Mouse (Mus musculus) midbrain, embryonic 12.5 days (tissue): ENCODE measurements at regions not wholly inside any gene's neighbourhood (a gene's known extent, or its start where the extent isn't known, plus 50 kb on each side); places are given as distances from the start of the nearest gene placed in this dataset.
"Not testable (repeated sequence)": the region's sequence is repeated elsewhere in the genome, so short reads cannot be mapped to it uniquely, and the experiment has no call there.

ENCODE experiments used
- ATAC-seq: fragments of 200-750 bp; cut with Nextera tagmentation; 2 replicates; pipeline ENCODE4 v1.8.0; 2017; ENCODE audit warnings: low read depth, moderate TSS enrichment, moderate library complexity; ENCODE audit not compliant: low FRiP score
- H3K27ac ChIP-seq: fragments of 300-500 bp; sonication (generic); replicated peaks from 2 replicates; pipeline ENCODE4 v1.5.1; 2016; ENCODE audit warnings: mild to moderate bottlenecking
- H3K27me3 ChIP-seq: fragments of 300-500 bp; sonication (generic); 2 replicates; pipeline ENCODE4 v1.6.1; 2016; ENCODE audit warnings: mild to moderate bottlenecking
- H3K36me3 ChIP-seq: fragments of 300-500 bp; sonication (generic); 2 replicates; pipeline ENCODE4 v1.6.1; 2016
- H3K4me1 ChIP-seq: fragments of 300-500 bp; sonication (generic); 2 replicates; pipeline ENCODE4 v1.6.1; 2016
- H3K4me2 ChIP-seq: fragments of 300-500 bp; sonication (generic); replicated peaks from 2 replicates; pipeline ENCODE4 v1.6.1; 2016; ENCODE audit warnings: mild to moderate bottlenecking, moderate library complexity
- H3K4me3 ChIP-seq: fragments of 300-500 bp; sonication (generic); 2 replicates; pipeline ENCODE4 v1.5.1; 2016; ENCODE audit warnings: mild to moderate bottlenecking
- H3K9ac ChIP-seq: fragments of 300-500 bp; sonication (generic); replicated peaks from 2 replicates; pipeline ENCODE4 v1.6.1; 2016; ENCODE audit warnings: mild to moderate bottlenecking, moderate library complexity
- H3K9me3 ChIP-seq: fragments of 300-500 bp; sonication (generic); 2 replicates; pipeline ENCODE4 v1.6.1; 2016; ENCODE audit warnings: mild to moderate bottlenecking
- WGBS: fragments of 180-500 bp; shearing (Covaris S2); methylation state at CpG from one replicate; pipeline ENCODE4 v1.1.7; 2016; 5-methylcytosine and 5-hydroxymethylcytosine counted together

- 56% methylated on average over 4 of the region's 4 CpGs for WGBS
- H3K4me3 ChIP-seq: no peak overlapping the region
- ATAC-seq: no peak
Measured at GRCm38 (mm10) chr11:10087939-10088338, 896.2 kb downstream of the Abca13 start.

DNA sequence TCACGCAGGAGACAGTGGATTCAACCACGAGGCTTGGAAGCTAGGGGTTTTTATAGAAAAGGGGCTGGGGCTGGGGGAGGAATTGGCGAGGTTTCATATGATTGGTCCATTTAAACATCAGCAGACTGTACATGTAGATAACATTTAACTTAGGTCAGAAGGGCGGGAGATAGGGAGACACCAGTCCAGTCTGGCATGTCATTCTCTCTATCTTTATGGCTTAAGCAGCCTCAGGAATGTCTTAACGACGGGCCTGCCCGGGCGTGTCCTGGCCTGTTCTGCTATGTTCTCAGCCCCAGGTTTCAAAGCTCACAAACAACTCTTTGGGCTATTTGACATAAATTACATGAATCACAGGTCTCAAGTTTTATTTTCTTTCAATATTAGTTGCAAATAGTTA is 910.6 kb downstream of the Abca13 start:
- not testable (repeated sequence) for H3K4me3 ChIP-seq, H3K36me3 ChIP-seq, ATAC-seq, H3K27me3 ChIP-seq, H3K4me2 ChIP-seq, H3K9ac ChIP-seq, H3K9me3 ChIP-seq, H3K4me1 ChIP-seq, H3K27ac ChIP-seq
- 84% methylated on average over 8 of the region's 8 CpGs for WGBS

More at GRCm38 (mm10) chr11:10087939-10088338, 896.2 kb downstream of the Abca13 start:
- Histone ChIP-seq H3K36me3 (no peaks in the 10 kb centered on the region), H3K27me3 (no peaks in the 10 kb centered on the region), H3K4me1 (no peaks in the 10 kb centered on the region), H3K9me3 (no peaks in the 10 kb centered on the region), H3K9ac (no peak overlapping the region), H3K27ac (no peak overlapping the region), H3K4me2 (no peak overlapping the region)

DNA sequence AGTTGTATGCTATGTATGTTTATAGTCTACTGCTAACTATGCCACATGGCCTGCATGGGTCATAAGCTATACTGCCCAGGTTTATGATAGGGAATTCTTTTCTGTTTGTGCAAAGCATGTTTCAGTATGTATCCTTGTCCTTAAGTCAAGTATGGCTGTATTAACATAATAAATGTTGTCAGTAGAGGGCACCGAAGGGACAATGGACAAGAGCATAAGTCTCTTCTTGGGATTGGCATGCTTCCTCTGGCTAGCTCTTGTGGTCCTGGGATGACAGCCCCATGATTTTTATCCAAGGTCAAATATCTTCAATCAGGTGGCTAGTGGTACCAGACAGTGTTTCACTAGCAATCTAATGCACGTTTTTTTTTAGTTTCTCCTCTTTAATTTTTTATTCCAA is 913.3 kb downstream of the Abca13 start:
- no peaks in the 10 kb centered on the region for H3K4me1 ChIP-seq
- no peak overlapping the region for H3K27ac ChIP-seq
- no peak for ATAC-seq
- H3K36me3 ChIP-seq: no peaks in the 10 kb centered on the region
- no peak overlapping the region for H3K9ac ChIP-seq
- no peaks in the 10 kb centered on the region for H3K9me3 ChIP-seq
- no peak overlapping the region for H3K4me3 ChIP-seq
- WGBS: 85% methylated on average over 2 of the region's 2 CpGs
- no peak overlapping the region for H3K4me2 ChIP-seq
- H3K27me3 ChIP-seq: no peaks in the 10 kb centered on the region

- H3K4me3 ChIP-seq: no peak overlapping the region
- H3K27ac ChIP-seq: no peak overlapping the region
- no peak for ATAC-seq
- no peak overlapping the region for H3K4me2 ChIP-seq
- no peaks in the 10 kb centered on the region for H3K4me1 ChIP-seq
- H3K27me3 ChIP-seq: no peaks in the 10 kb centered on the region
- no peak overlapping the region for H3K9ac ChIP-seq
- H3K36me3 ChIP-seq: no peaks in the 10 kb centered on the region
- H3K9me3 ChIP-seq: no peaks in the 10 kb centered on the region
Measured at GRCm38 (mm10) chr11:10142161-10142560, 950.4 kb downstream of the Abca13 start.

- no peak overlapping the region for H3K4me3 ChIP-seq
- no peak overlapping the region for H3K4me2 ChIP-seq
- no peak for ATAC-seq
- H3K4me1 ChIP-seq: no peaks in the 10 kb centered on the region
- no peaks in the 10 kb centered on the region for H3K27me3 ChIP-seq
- no peak overlapping the region for H3K27ac ChIP-seq
- H3K36me3 ChIP-seq: no peaks in the 10 kb centered on the region
- H3K9me3 ChIP-seq: no peaks in the 10 kb centered on the region
- WGBS: 81% methylated on average over 1 of the region's 1 CpGs
- H3K9ac ChIP-seq: no peak overlapping the region
Measured at GRCm38 (mm10) chr11:10149160-10149559, 957.4 kb downstream of the Abca13 start.

GRCm38 (mm10) chr11:10153836-10154235 is 960.2 kb upstream of the Vwc2 start:
- no peak overlapping the region for H3K27ac ChIP-seq
- H3K36me3 ChIP-seq: no peaks in the 10 kb centered on the region
- no peak overlapping the region for H3K4me3 ChIP-seq
- no peaks in the 10 kb centered on the region for H3K9me3 ChIP-seq
- no peaks in the 10 kb centered on the region for H3K4me1 ChIP-seq
- no peak for ATAC-seq
- no peak overlapping the region for H3K9ac ChIP-seq
- H3K4me2 ChIP-seq: no peak overlapping the region
- no peaks in the 10 kb centered on the region for H3K27me3 ChIP-seq

DNA sequence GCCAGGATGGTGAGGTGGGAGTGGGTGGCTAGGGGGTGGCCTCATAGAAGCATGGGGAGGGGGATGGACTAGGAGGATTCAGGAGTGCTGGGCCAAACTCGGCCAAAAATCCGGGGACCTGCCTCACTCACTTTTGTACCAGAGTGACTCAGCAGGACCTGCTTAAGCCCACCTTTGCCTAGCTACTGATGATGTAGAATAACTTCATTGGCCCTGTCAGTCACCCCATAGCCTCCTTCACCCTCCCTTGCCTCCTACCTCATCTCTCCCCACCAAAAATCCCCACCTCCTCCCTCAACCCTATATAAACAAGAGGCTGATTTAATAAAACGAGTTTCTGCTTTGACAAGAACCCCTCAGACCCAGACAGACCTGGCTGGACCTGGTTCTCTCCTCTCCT is 920.3 kb upstream of the Vwc2 start:
- 46% methylated on average over 3 of the region's 3 CpGs for WGBS
- H3K27me3 ChIP-seq: no peaks in the 10 kb centered on the region
- H3K36me3 ChIP-seq: no peaks in the 10 kb centered on the region
- no peak overlapping the region for H3K9ac ChIP-seq
- no peaks in the 10 kb centered on the region for H3K9me3 ChIP-seq
- ATAC-seq: no peak
- no peak overlapping the region for H3K27ac ChIP-seq
- no peaks in the 10 kb centered on the region for H3K4me1 ChIP-seq
- no peak overlapping the region for H3K4me2 ChIP-seq
- H3K4me3 ChIP-seq: no peak overlapping the region

GRCm38 (mm10) chr11:10194774-10195173 is 919.2 kb upstream of the Vwc2 start:
- no peak overlapping the region for H3K27ac ChIP-seq
- no peak overlapping the region for H3K9ac ChIP-seq
- no peak for ATAC-seq
- H3K27me3 ChIP-seq: no peaks in the 10 kb centered on the region
- WGBS: 83% methylated on average over 2 of the region's 2 CpGs
- H3K9me3 ChIP-seq: no peaks in the 10 kb centered on the region
- no peaks in the 10 kb centered on the region for H3K4me1 ChIP-seq
- no peak overlapping the region for H3K4me3 ChIP-seq
- no peak overlapping the region for H3K4me2 ChIP-seq
- H3K36me3 ChIP-seq: no peaks in the 10 kb centered on the region

GRCm38 (mm10) chr11:10201021-10201420 is 913.0 kb upstream of the Vwc2 start:
- no peak overlapping the region for H3K9ac ChIP-seq
- no peak for ATAC-seq
- H3K27me3 ChIP-seq: no peaks in the 10 kb centered on the region
- no peaks in the 10 kb centered on the region for H3K4me1 ChIP-seq
- H3K36me3 ChIP-seq: no peaks in the 10 kb centered on the region
- 79% methylated on average over 7 of the region's 7 CpGs for WGBS
- H3K27ac ChIP-seq: no peak overlapping the region
- H3K9me3 ChIP-seq: no peaks in the 10 kb centered on the region
- H3K4me2 ChIP-seq: no peak overlapping the region
- H3K4me3 ChIP-seq: no peak overlapping the region

DNA sequence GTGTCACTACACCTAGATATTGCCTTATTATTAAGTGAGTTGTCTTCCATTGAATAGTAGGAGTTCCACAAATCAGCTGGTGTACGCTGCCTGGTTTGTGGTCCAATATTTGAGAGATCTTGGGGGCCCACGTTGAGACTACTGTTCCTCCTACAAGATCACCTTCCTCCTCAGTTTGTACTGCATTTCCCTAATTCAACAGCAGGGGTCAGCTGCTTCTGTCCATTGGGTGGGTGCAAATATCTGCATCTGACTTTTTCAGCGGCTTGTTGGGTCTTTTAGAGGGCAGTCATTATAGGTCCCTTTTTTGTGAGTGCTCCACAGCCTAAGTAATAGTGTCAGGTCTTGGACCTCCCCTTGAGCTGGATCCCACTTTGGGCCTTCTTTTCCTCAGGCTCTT is 908.8 kb upstream of the Vwc2 start:
- no peaks in the 10 kb centered on the region for H3K36me3 ChIP-seq
- no peaks in the 10 kb centered on the region for H3K27me3 ChIP-seq
- H3K4me2 ChIP-seq: no peak overlapping the region
- WGBS: 75% methylated on average over 3 of the region's 3 CpGs
- H3K27ac ChIP-seq: no peak overlapping the region
- H3K4me3 ChIP-seq: no peak overlapping the region
- H3K4me1 ChIP-seq: no peaks in the 10 kb centered on the region
- H3K9me3 ChIP-seq: no peaks in the 10 kb centered on the region
- no peak for ATAC-seq
- no peak overlapping the region for H3K9ac ChIP-seq
